Mouse (Mus musculus) urinary bladder, postnatal 36 days (tissue): ENCODE measurements around the gene Nrn1.

ENCODE experiments used
- DNase-seq, 2 experiments: peaks; one replicate each; pipeline ENCODE4 v3.0.0; 2022; ENCODE audit warnings: low spot score in 2 of 2, mixed read lengths in 1 of 2

The Nrn1 gene

GRCm38 (mm10) chr13:36724533-36725470 is 10.1 kb downstream of the Nrn1 start:
- DNase-seq, result peak in 1 of 2 experiments; percentile 24

- no peak for DNase-seq
These were observed 11.1 kb downstream of the Nrn1 start for GRCm38 (mm10) chr13:36723726-36724300.

GRCm38 (mm10) chr13:36722309-36722708 is 12.6 kb downstream of the Nrn1 start:
- DNase-seq, result no peak

GRCm38 (mm10) chr13:36720297-36721017 is 14.5 kb downstream of the Nrn1 start:
- no peak for DNase-seq

GRCm38 (mm10) chr13:36717376-36717775 is 17.6 kb downstream of the Nrn1 start:
- no peak for DNase-seq

GRCm38 (mm10) chr13:36716708-36717107 is 18.2 kb downstream of the Nrn1 start:
- no peak for DNase-seq

GRCm38 (mm10) chr13:36714101-36714500 is 20.8 kb downstream of the Nrn1 start:
- DNase-seq, result no peak

GRCm38 (mm10) chr13:36707088-36707690 is 27.7 kb downstream of the Nrn1 start:
- no peak for DNase-seq

- peak; percentile 49 to 62 for DNase-seq
These were observed 38.6 kb downstream of the Nrn1 start for GRCm38 (mm10) chr13:36696351-36696771.

- DNase-seq, result peak; percentile 10 to 44
These were observed 39.3 kb downstream of the Nrn1 start for GRCm38 (mm10) chr13:36695516-36696201.

GRCm38 (mm10) chr13:36683581-36683980 is 51.4 kb downstream of the Nrn1 start:
- no peak for DNase-seq

GRCm38 (mm10) chr13:36680690-36681355 is 54.1 kb downstream of the Nrn1 start:
- no peak for DNase-seq

GRCm38 (mm10) chr13:36679345-36679744 is 55.6 kb downstream of the Nrn1 start:
- no peak for DNase-seq
